Mouse (Mus musculus) liver, embryonic 14.5 days (tissue): ENCODE measurements around the gene Il2ra.

Source experiments
- CTCF ChIP-seq: IDR thresholded peaks from 2 replicates; pipeline ENCODE4 v1.5.1; 2016; ENCODE audit warnings: antibody characterized with exemption, low read depth, control low read depth
- EP300 ChIP-seq: IDR thresholded peaks from 2 replicates; pipeline ENCODE4 v1.6.1; 2016; ENCODE audit warnings: antibody characterized with exemption, low read depth

DNA sequence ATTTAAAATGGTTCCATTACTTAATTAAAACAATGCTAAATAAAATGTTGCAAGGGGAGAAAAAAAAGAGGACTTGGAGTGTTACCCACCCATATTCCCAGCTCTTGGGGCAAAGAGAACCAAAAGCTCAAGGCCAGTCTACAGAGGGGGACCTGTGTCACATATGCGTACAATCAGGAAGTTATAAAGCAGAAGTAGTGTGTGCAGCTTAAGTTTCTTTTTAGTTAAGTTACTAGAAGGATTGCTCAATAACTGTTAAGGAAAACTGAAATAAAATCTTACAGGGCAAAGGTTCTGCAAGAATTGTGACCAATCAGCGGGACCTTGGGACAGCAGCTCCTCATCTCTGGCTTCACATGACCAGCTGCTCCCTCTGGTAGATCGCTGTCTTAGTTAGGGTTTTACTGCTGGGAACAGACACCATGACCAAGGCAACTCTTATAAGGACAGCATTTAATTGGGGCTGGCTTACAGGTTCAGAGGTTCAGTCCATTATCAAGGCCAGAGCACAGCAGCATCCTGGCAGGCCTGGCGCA, 97.0 kb downstream of the Il2ra start:
- no peak for TF ChIP-seq CTCF
- TF ChIP-seq EP300, result no peak
